Mouse (Mus musculus) kidney, embryonic 16.5 days (tissue): ENCODE data around the gene 1700028J19Rik. TPM values are rescaled to one million over a fixed set of nuclear protein-coding genes. Genes with fewer than 3 reads are reported as not detected.
"Not testable (repeated sequence)": the region's sequence is repeated elsewhere in the genome, so short reads cannot be mapped to it uniquely, and the experiment has no call there.

ENCODE experiments used
- ATAC-seq: fragments of 200-750 bp; cut with Nextera tagmentation; 2 replicates; pipeline ENCODE4 v1.8.0; 2017; ENCODE audit warnings: moderate TSS enrichment; ENCODE audit not compliant: low FRiP score, low TSS enrichment
- H3K27ac ChIP-seq: fragments of 300-500 bp; sonication (generic); 2 replicates; pipeline ENCODE4 v1.5.1; 2014; ENCODE audit warnings: low read length
- H3K27me3 ChIP-seq: fragments of 300-500 bp; sonication (generic); 2 replicates; pipeline ENCODE4 v1.6.1; 2014; ENCODE audit warnings: low read length, control low read depth, mixed read lengths; ENCODE audit not compliant: insufficient read depth
- H3K36me3 ChIP-seq: fragments of 300-500 bp; sonication (generic); 2 replicates; pipeline ENCODE4 v1.6.1; 2014; ENCODE audit warnings: low read length, control low read depth, mixed read lengths; ENCODE audit not compliant: insufficient read depth
- H3K4me1 ChIP-seq: fragments of 300-500 bp; sonication (generic); 2 replicates; pipeline ENCODE4 v1.6.1; 2014; ENCODE audit warnings: low read length, control low read depth, mixed read lengths; ENCODE audit not compliant: insufficient read depth
- H3K4me2 ChIP-seq: fragments of 300-500 bp; sonication (generic); replicated peaks from 2 replicates; pipeline ENCODE4 v1.6.1; 2014; ENCODE audit warnings: low read depth, low read length
- H3K4me3 ChIP-seq: fragments of 300-500 bp; sonication (generic); 2 replicates; pipeline ENCODE4 v1.5.1; 2014; ENCODE audit warnings: mild to moderate bottlenecking, low read length
- H3K9ac ChIP-seq: fragments of 300-500 bp; sonication (generic); replicated peaks from 2 replicates; pipeline ENCODE4 v1.6.1; 2014; ENCODE audit warnings: low read length
- H3K9me3 ChIP-seq: fragments of 300-500 bp; sonication (generic); 2 replicates; pipeline ENCODE4 v1.6.1; 2016; ENCODE audit warnings: low read length, control low read depth
- WGBS: fragments of 180-500 bp; shearing (Covaris S2); extraction: QIAGEN DNeasy Blood & Tissue Kit; methylation state at CpG from one replicate; pipeline ENCODE4 v1.1.7; 2014; 5-methylcytosine and 5-hydroxymethylcytosine counted together
- polyA plus RNA-seq: library from polyadenylated mRNA; unstranded; fragments of >200 nt; fragmentation: Nextera tagmentation; extraction: Ambion mirVana; gene quantifications from 2 replicates; pipeline ENCODE4 v1.2.1, GENCODE M21; 2015

1700028J19Rik gene
- polyA plus RNA-seq, 1 experiment from 2014 or later, result 1.9 TPM

DNA sequence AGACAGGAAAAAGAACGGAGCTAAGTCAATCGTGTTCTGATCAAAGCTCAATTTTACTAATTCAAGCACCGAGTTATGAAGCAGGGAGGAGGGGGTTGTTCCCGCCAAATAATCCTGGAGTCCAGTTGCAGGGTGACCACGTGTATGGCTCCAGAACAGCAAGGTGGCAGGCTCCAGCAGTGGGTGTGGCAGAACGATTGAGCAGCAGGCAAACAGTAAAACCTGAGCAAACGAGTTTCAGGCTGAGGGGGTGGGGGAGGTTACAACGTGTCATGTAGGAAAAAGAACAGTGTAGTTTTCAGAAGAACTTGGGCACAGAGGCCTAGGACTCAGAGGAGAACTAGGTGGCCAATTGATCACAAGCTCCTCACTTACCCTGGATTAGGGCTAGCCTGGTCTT is 60.0 kb downstream of the 1700028J19Rik start:
- not testable (repeated sequence) for H3K4me3 ChIP-seq, H3K9me3 ChIP-seq, H3K27ac ChIP-seq, H3K36me3 ChIP-seq, ATAC-seq, H3K4me1 ChIP-seq, H3K9ac ChIP-seq, H3K27me3 ChIP-seq, H3K4me2 ChIP-seq
- WGBS, result 45% methylated on average over 8 of the region's 8 CpGs

Other genes starting within 250 kb of the 1700028J19Rik start
- gene Klk1b26, start 234.5 kb downstream of the 1700028J19Rik start, polyA plus RNA-seq, result not detected in 2 replicates
- gene Klk1b27, start 194.4 kb downstream of the 1700028J19Rik start, polyA plus RNA-seq, result not detected in 2 replicates
- not detected in 2 replicates for gene Klk1b21, start 144.4 kb downstream of the 1700028J19Rik start, polyA plus RNA-seq
- not detected in 2 replicates for gene Klk1b22, start 134.0 kb downstream of the 1700028J19Rik start, polyA plus RNA-seq
- not detected in 2 replicates for gene Klk1b16, start 109.9 kb downstream of the 1700028J19Rik start, polyA plus RNA-seq
- not detected in 2 replicates for gene Klk1b24, start 58.5 kb downstream of the 1700028J19Rik start, polyA plus RNA-seq
- gene Klk1b3, start 48.5 kb downstream of the 1700028J19Rik start, polyA plus RNA-seq, result 0.19 TPM in 1 of 2 replicates, not detected in the other
- gene Klk1b4, start 39.3 kb downstream of the 1700028J19Rik start, polyA plus RNA-seq, result not detected in 2 replicates
- 0.15 TPM in 1 of 2 replicates, not detected in the other for gene Klk1b5, start 30.8 kb downstream of the 1700028J19Rik start, polyA plus RNA-seq
- gene Klk1, start 21.3 kb downstream of the 1700028J19Rik start, polyA plus RNA-seq, result 7.2 and 10.9 TPM in 2 replicates
- 0.26 TPM in 1 of 2 replicates, not detected in the other for gene Gm36864, start 10.5 kb downstream of the 1700028J19Rik start, polyA plus RNA-seq
- gene 2410002F23Rik, start within 50 bp of the 1700028J19Rik start, polyA plus RNA-seq, result 178 and 180 TPM in 2 replicates
- gene Acp4, start 10.7 kb upstream of the 1700028J19Rik start, polyA plus RNA-seq, result not detected in 2 replicates
- gene Gm15517, start 14.8 kb upstream of the 1700028J19Rik start, polyA plus RNA-seq, result not detected in 2 replicates
- 3.6 and 5.8 TPM in 2 replicates for gene Clec11a, start 60.2 kb upstream of the 1700028J19Rik start, polyA plus RNA-seq
- gene Shank1, start 63.6 kb upstream of the 1700028J19Rik start, polyA plus RNA-seq, result 1.5 and 1.7 TPM in 2 replicates
- 2.7 and 3.4 TPM in 2 replicates for gene Syt3, start 137.4 kb upstream of the 1700028J19Rik start, polyA plus RNA-seq
- 0.64 and 1.1 TPM in 2 replicates for gene 1700008O03Rik, start 139.1 kb upstream of the 1700028J19Rik start, polyA plus RNA-seq
- 0.25 and 0.32 TPM in 2 replicates for gene Lrrc4b, start 182.3 kb upstream of the 1700028J19Rik start, polyA plus RNA-seq
- 6.9 and 7.7 TPM in 2 replicates for gene Aspdh, start 218.7 kb upstream of the 1700028J19Rik start, polyA plus RNA-seq
- gene Josd2, start 221.3 kb upstream of the 1700028J19Rik start, polyA plus RNA-seq, result 88.1 and 89.5 TPM in 2 replicates
- 117 and 127 TPM in 2 replicates for gene Emc10, start 249.8 kb upstream of the 1700028J19Rik start, polyA plus RNA-seq
- gene Fam71e1, start 249.9 kb upstream of the 1700028J19Rik start, polyA plus RNA-seq, result 15.4 and 17.8 TPM in 2 replicates